Mouse (Mus musculus): Measurements from ENCODE around the gene Scrn1. TPM values are rescaled to one million over a fixed set of nuclear protein-coding genes. Genes with fewer than 3 reads are reported as not detected.

The Scrn1 gene
- polyA plus RNA-seq, 1 experiment from 2014 or later: 8.3 TPM

DNA sequence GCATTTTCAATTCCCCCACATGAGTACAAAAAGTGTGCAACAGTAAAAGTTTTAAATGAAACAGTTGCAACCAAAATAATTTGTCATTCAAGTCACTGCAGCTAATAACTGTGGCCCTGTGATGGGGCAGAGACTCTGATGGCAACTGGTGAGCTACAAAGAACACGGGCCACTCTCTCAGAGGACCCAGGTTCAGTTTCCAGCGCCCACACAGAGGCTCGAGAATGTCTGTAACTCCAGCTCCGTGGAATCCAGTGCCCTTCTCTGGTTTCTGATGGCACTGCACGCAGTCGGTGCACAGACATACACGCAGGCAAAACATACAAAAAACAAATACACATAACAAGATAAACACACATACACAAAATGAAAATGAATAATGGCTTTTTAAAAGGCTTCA lies 8.6 kb downstream of the Scrn1 start:
- no peak for ATAC-seq (ENCODE audit: insufficient read depth, low FRiP score)
- no peak overlapping the region for H3K4me3 ChIP-seq (replicated peaks; ENCODE audit: low read length)
- WGBS: 87% methylated on average over 7 of the region's 7 CpGs

GRCm38 (mm10) chr6:54555816-54556215 lies 10.5 kb downstream of the Scrn1 start:
- ATAC-seq (ENCODE audit: insufficient read depth, low FRiP score): no peak
- H3K9ac ChIP-seq (ENCODE audit: low read length): no peak overlapping the region
- H3K36me3 ChIP-seq (ENCODE audit: control insufficient read depth, insufficient read depth, low read length): no peaks in the 10 kb centered on the region
- no peak overlapping the region for H3K27ac ChIP-seq (ENCODE audit: low read length)
- H3K4me3 ChIP-seq (replicated peaks; ENCODE audit: low read length): no peak overlapping the region
- no peak overlapping the region for H3K4me2 ChIP-seq (ENCODE audit: low read depth, low read length)
- 47% methylated on average over 1 of the region's 1 CpGs for WGBS
- H3K27me3 ChIP-seq (ENCODE audit: control insufficient read depth, insufficient read depth, low read length): no peaks in the 10 kb centered on the region
- H3K4me1 ChIP-seq (ENCODE audit: control insufficient read depth, insufficient read depth, low read length): no peaks in the 10 kb centered on the region
- H3K9me3 ChIP-seq (replicated peaks; ENCODE audit: control insufficient read depth, low read length): no peaks in the 10 kb centered on the region

More for the DNA sequence above, 8.6 kb downstream of the Scrn1 start:
- H3K9me3 ChIP-seq (replicated peaks; ENCODE audit: control insufficient read depth, low read length): no peaks in the 10 kb centered on the region
- no peak overlapping the region for H3K4me2 ChIP-seq (ENCODE audit: low read depth, low read length)
- no peaks in the 10 kb centered on the region for H3K36me3 ChIP-seq (ENCODE audit: control insufficient read depth, insufficient read depth, low read length)
- no peaks in the 10 kb centered on the region for H3K4me1 ChIP-seq (ENCODE audit: control insufficient read depth, insufficient read depth, low read length)
- no peak overlapping the region for H3K9ac ChIP-seq (ENCODE audit: low read length)
- no peaks in the 10 kb centered on the region for H3K27me3 ChIP-seq (ENCODE audit: control insufficient read depth, insufficient read depth, low read length)
- no peak overlapping the region for H3K27ac ChIP-seq (ENCODE audit: low read length)

GRCm38 (mm10) chr6:54554341-54555110 lies 11.8 kb downstream of the Scrn1 start:
- no peaks in the 10 kb centered on the region for H3K27me3 ChIP-seq (ENCODE audit: control insufficient read depth, insufficient read depth, low read length)
- no peaks in the 10 kb centered on the region for H3K36me3 ChIP-seq (ENCODE audit: control insufficient read depth, insufficient read depth, low read length)
- no peak for ATAC-seq (ENCODE audit: insufficient read depth, low FRiP score)
- no peak overlapping the region for H3K4me3 ChIP-seq (replicated peaks; ENCODE audit: low read length)
- no peaks in the 10 kb centered on the region for H3K9me3 ChIP-seq (replicated peaks; ENCODE audit: control insufficient read depth, low read length)
- H3K9ac ChIP-seq (ENCODE audit: low read length): no peak overlapping the region
- no peak overlapping the region for H3K27ac ChIP-seq (ENCODE audit: low read length)
- H3K4me1 ChIP-seq (ENCODE audit: control insufficient read depth, insufficient read depth, low read length): no peaks in the 10 kb centered on the region
- WGBS: 53% methylated on average over 8 of the region's 8 CpGs
- H3K4me2 ChIP-seq (ENCODE audit: low read depth, low read length): no peak overlapping the region

DNA sequence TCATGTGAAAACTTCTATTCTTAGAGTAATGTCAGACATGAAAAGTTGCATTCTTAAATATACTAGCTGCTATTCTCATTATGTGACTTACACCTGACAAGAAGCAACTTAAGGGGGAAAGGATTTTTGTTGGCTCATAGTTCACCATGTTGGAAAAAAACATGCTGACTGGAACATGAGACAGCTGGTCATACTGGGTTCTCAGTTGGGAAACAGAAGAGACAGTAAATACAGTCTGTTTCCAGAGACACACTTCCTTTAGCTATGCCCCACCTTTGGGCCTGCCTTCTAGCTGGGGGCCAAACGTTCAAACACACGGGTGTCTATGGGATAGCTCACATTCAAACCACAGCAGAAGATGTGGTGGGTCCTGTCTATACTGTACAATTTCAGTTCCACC lies 12.7 kb downstream of the Scrn1 start:
- Histone ChIP-seq H3K9ac (ENCODE audit: low read length) (no peak overlapping the region), H3K4me1 (ENCODE audit: control insufficient read depth, insufficient read depth, low read length) (no peaks in the 10 kb centered on the region), H3K27ac (ENCODE audit: low read length) (no peak overlapping the region), H3K27me3 (ENCODE audit: control insufficient read depth, insufficient read depth, low read length) (no peaks in the 10 kb centered on the region), H3K4me2 (ENCODE audit: low read depth, low read length) (no peak overlapping the region), H3K4me3 (replicated peaks; ENCODE audit: low read length) (no peak overlapping the region), H3K36me3 (ENCODE audit: control insufficient read depth, insufficient read depth, low read length) (no peaks in the 10 kb centered on the region), H3K9me3 (replicated peaks; ENCODE audit: control insufficient read depth, low read length) (no peaks in the 10 kb centered on the region)
- no peak for ATAC-seq (ENCODE audit: insufficient read depth, low FRiP score)
- WGBS: 83% methylated on average over 2 of the region's 2 CpGs

- ATAC-seq (ENCODE audit: insufficient read depth, low FRiP score): no peak
- Histone ChIP-seq H3K4me3 (replicated peaks; ENCODE audit: low read length) (no peak overlapping the region), H3K4me2 (ENCODE audit: low read depth, low read length) (no peak overlapping the region), H3K27me3 (ENCODE audit: control insufficient read depth, insufficient read depth, low read length) (no peaks in the 10 kb centered on the region), H3K4me1 (ENCODE audit: control insufficient read depth, insufficient read depth, low read length) (0 out of 2 replicates have a peak, but pooled peaks cover 3% of the 10 kb centered on the region), H3K9me3 (replicated peaks; ENCODE audit: control insufficient read depth, low read length) (no peaks in the 10 kb centered on the region), H3K36me3 (ENCODE audit: control insufficient read depth, insufficient read depth, low read length) (no peaks in the 10 kb centered on the region), H3K9ac (ENCODE audit: low read length) (no peak overlapping the region), H3K27ac (ENCODE audit: low read length) (no peak overlapping the region)
- 84% methylated on average over 9 of the region's 9 CpGs for WGBS
Observed at GRCm38 (mm10) chr6:54552721-54553413, 13.4 kb downstream of the Scrn1 start.

DNA sequence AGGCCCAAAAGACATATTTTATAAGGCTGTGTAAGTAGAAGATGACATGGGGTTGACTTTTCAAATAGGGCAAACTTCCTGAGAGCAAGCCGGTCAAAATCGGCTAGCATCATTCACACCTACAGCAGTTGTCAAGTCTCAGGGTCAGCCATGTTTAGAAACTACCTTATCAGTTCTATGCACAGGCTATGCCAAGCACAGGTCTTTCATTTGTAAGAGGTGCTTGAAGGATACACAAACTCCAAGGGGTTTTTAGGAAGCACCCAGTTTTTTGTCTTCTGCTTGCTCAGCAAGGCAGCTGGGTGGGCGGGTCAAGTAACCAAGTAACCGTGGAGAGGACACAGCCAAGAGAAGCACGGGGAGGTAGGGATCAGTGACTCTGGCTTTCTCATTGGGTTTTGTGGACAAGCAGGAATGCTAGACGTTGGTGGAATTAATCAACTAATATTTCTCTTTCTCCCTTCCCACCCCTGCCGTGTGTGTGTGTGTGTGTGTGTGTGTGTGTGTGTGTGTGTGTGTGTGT lies 15.4 kb downstream of the Scrn1 start:
- Histone ChIP-seq H3K4me3 (replicated peaks; ENCODE audit: low read length) (no peak overlapping the region), H3K9me3 (replicated peaks; ENCODE audit: control insufficient read depth, low read length) (no peaks in the 10 kb centered on the region), H3K4me1 (ENCODE audit: control insufficient read depth, insufficient read depth, low read length) (0 out of 2 replicates have a peak, but pooled peaks cover 3% of the 10 kb centered on the region), H3K27ac (ENCODE audit: low read length) (no peak overlapping the region), H3K27me3 (ENCODE audit: control insufficient read depth, insufficient read depth, low read length) (no peaks in the 10 kb centered on the region), H3K4me2 (ENCODE audit: low read depth, low read length) (no peak overlapping the region), H3K9ac (ENCODE audit: low read length) (no peak overlapping the region), H3K36me3 (ENCODE audit: control insufficient read depth, insufficient read depth, low read length) (no peaks in the 10 kb centered on the region)
- no peak for ATAC-seq (ENCODE audit: insufficient read depth, low FRiP score)
- WGBS: 53% methylated on average over 7 of the region's 7 CpGs

DNA sequence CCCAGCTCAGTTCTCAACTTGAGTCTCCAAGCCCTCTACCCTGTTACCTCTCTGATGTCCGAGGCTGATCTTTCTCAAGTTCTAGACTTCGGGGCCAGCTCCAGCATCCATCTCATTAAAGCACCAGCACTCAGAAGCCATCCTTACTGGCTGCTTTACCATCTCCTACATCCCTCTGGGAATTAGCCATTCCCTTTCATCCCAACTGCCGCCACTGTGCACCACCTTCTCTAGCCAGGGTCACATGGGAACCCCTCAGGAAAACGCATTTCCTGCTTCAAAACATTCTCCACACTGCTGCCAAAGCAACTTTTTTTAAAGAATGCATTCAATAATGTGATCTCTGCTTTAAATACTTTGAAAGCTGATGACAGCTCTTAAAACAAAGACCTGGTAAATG lies 17.0 kb downstream of the Scrn1 start:
- Histone ChIP-seq H3K9ac (ENCODE audit: low read length) (no peak overlapping the region), H3K4me2 (ENCODE audit: low read depth, low read length) (no peak overlapping the region), H3K36me3 (ENCODE audit: control insufficient read depth, insufficient read depth, low read length) (no peaks in the 10 kb centered on the region), H3K4me1 (ENCODE audit: control insufficient read depth, insufficient read depth, low read length) (0 out of 2 replicates have a peak, but pooled peaks cover 3% of the 10 kb centered on the region), H3K27me3 (ENCODE audit: control insufficient read depth, insufficient read depth, low read length) (no peaks in the 10 kb centered on the region), H3K9me3 (replicated peaks; ENCODE audit: control insufficient read depth, low read length) (no peaks in the 10 kb centered on the region), H3K27ac (ENCODE audit: low read length) (no peak overlapping the region), H3K4me3 (replicated peaks; ENCODE audit: low read length) (no peak overlapping the region)
- 70% methylated on average over 4 of the region's 4 CpGs for WGBS
- no peak for ATAC-seq (ENCODE audit: insufficient read depth, low FRiP score)

DNA sequence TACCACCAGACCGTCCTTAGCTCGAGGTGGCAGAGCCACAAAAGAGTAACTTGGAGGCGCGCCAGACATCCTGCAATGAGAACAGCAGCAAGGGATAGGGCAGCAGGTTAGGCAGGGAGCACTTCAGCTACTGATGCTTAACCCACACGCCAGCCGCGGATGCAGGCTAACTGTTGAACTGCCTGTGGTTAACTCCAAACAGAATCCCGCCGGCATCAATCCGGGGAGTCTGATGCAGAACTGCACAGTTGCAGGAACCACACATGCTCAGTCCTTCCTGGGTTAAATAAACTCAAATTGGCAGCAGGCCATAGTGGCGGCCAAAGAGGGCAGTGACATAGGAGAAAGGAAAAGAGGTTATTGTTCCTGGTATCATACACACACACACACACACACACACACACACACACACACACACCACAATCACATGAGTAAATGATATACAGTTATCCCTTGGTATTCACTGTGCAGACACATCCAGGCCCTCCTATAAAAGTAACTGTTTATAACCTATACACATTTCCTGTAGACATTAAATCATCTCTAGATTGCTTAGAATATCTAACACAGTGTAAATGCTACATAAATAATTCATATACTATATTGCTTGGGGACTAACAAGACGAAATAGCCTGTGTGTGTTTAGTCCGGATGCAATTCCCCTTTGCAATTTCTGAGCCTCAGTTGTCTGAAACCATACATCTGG lies 17.8 kb downstream of the Scrn1 start:
- no peaks in the 10 kb centered on the region; the same call in 1 of the 2 replicates for H3K9me3 ChIP-seq (replicated peaks; ENCODE audit: control insufficient read depth, low read length)
- no peak overlapping the region for H3K27ac ChIP-seq (ENCODE audit: low read length)
- no peaks in the 10 kb centered on the region for H3K36me3 ChIP-seq (ENCODE audit: control insufficient read depth, insufficient read depth, low read length)
- 48% methylated on average over 13 of the region's 13 CpGs for WGBS
- H3K4me2 ChIP-seq (ENCODE audit: low read depth, low read length): no peak overlapping the region
- 0 out of 2 replicates have a peak, but pooled peaks cover 3% of the 10 kb centered on the region for H3K4me1 ChIP-seq (ENCODE audit: control insufficient read depth, insufficient read depth, low read length)
- no peak for ATAC-seq (ENCODE audit: insufficient read depth, low FRiP score)
- H3K27me3 ChIP-seq (ENCODE audit: control insufficient read depth, insufficient read depth, low read length): no peaks in the 10 kb centered on the region
- H3K9ac ChIP-seq (ENCODE audit: low read length): no peak overlapping the region
- no peak overlapping the region for H3K4me3 ChIP-seq (replicated peaks; ENCODE audit: low read length)

- ATAC-seq (ENCODE audit: insufficient read depth, low FRiP score): no peak
- no peaks in the 10 kb centered on the region for H3K36me3 ChIP-seq (ENCODE audit: control insufficient read depth, insufficient read depth, low read length)
- no peak overlapping the region for H3K4me3 ChIP-seq (replicated peaks; ENCODE audit: low read length)
- H3K4me1 ChIP-seq (ENCODE audit: control insufficient read depth, insufficient read depth, low read length): peaks cover 3% of the 10 kb centered on the region; the same call in 1 of the 2 replicates
- WGBS: 84% methylated on average over 2 of the region's 2 CpGs
- no peak overlapping the region for H3K4me2 ChIP-seq (ENCODE audit: low read depth, low read length)
- no peak overlapping the region for H3K27ac ChIP-seq (ENCODE audit: low read length)
- no peaks in the 10 kb centered on the region; the same call in 1 of the 2 replicates for H3K9me3 ChIP-seq (replicated peaks; ENCODE audit: control insufficient read depth, low read length)
- no peaks in the 10 kb centered on the region for H3K27me3 ChIP-seq (ENCODE audit: control insufficient read depth, insufficient read depth, low read length)
- H3K9ac ChIP-seq (ENCODE audit: low read length): no peak overlapping the region
Observed at GRCm38 (mm10) chr6:54543646-54544045, 22.6 kb downstream of the Scrn1 start.
